8 mouse cellular contexts compared by ENCODE assay signal in genomic region chrX:135008021-135008420, GRCm38 (mm10). TPM values are rescaled to one million over a fixed set of nuclear protein-coding genes. Genes with fewer than 3 reads are reported as not detected.
A peak's percentile ranks its signal among the peaks of the same experiment; 100 is the strongest.
DNase-seq lines count a peak whose midpoint lies in the region; ATAC-seq lines count a peak whose summit lies in the region.

No protein-coding gene starts in this region.

- no peak for DNase-seq in kidney, adult 18-20 months
- DNase-seq in c-Kit-positive CD71-negative TER-119-negative erythroid progenitor cells, embryonic 14.5 days (ENCODE audit: low read depth) = peak; percentile 2
- peak; percentile 5 for DNase-seq in lung, postnatal 10 days
- no peak for DNase-seq in layer of hippocampus, postnatal 25 days (ENCODE audit: extremely low spot score in 1 of 2, low spot score in 1 of 2)
- no peak for DNase-seq in gastrocnemius, postnatal 14 days

- H3K4me3 ChIP-seq in kidney, embryonic 15.5 days (replicated peaks) = peak overlapping the region; percentile 65
- peak overlapping the region; percentile 58 for H3K4me3 ChIP-seq in hindbrain, embryonic 12.5 days

- WGBS in kidney, embryonic 15.5 days = 33% methylated on average over 5 of the region's 5 CpGs
- 37% methylated on average over 5 of the region's 5 CpGs for whole genome bisulfite sequencing in hindbrain, embryonic 12.5 days

- peak overlapping the region; percentile 53 for H3K4me2 ChIP-seq in kidney, embryonic 15.5 days
- H3K4me2 ChIP-seq in hindbrain, embryonic 12.5 days (replicated peaks) = peak overlapping the region; percentile 49

- H3K9ac ChIP-seq in kidney, embryonic 15.5 days = no peak overlapping the region
- H3K9ac ChIP-seq in hindbrain, embryonic 12.5 days = no peak overlapping the region; the same call in 1 of the 2 replicates

- H3K36me3 ChIP-seq in kidney, embryonic 15.5 days = no peaks in the 10 kb centered on the region
- H3K36me3 ChIP-seq in hindbrain, embryonic 12.5 days = no peaks in the 10 kb centered on the region

- no peak overlapping the region for H3K27ac ChIP-seq in kidney, embryonic 15.5 days
- H3K27ac ChIP-seq in hindbrain, embryonic 12.5 days = no peak overlapping the region

- no peak for ATAC-seq in kidney, embryonic 15.5 days (replicated peaks; ENCODE audit: low FRiP score)
- no peak for ATAC-seq in hindbrain, embryonic 12.5 days (ENCODE audit: low FRiP score)
- ATAC-seq in frontal cortex, adult (ENCODE audit: low TSS enrichment) = no peak

- H3K27me3 ChIP-seq in kidney, embryonic 15.5 days = peaks cover 33% of the 10 kb centered on the region
- peaks cover 13% of the 10 kb centered on the region for H3K27me3 ChIP-seq in hindbrain, embryonic 12.5 days

- H3K4me1 ChIP-seq in kidney, embryonic 15.5 days = no peaks in the 10 kb centered on the region
- no peaks in the 10 kb centered on the region for H3K4me1 ChIP-seq in hindbrain, embryonic 12.5 days

- H3K9me3 ChIP-seq in kidney, embryonic 15.5 days (replicated peaks) = no peaks in the 10 kb centered on the region
- no peaks in the 10 kb centered on the region for H3K9me3 ChIP-seq in hindbrain, embryonic 12.5 days (replicated peaks)

- intact Hi-C loops in gastrocnemius, postnatal 14 days (cut with DNase I; ENCODE audit: low total_unique reads) = no loop called here

RNA-seq across cellular contexts. Expression of gene Zmat1, which starts 1.0 kb away (rescaled TPM):
- polyA plus RNA-seq in kidney, embryonic 15.5 days (2015; fragmentation: Nextera tagmentation; extraction: Ambion mirVana) = 5.8 and 6.4 TPM in 2 replicates
- polyA plus RNA-seq in hindbrain, embryonic 12.5 days (2016; fragmentation: Nextera tagmentation; extraction: Ambion mirVana) = 7.0 and 8.8 TPM in 2 replicates
- 1 to 10 TPM; 8.4 to 9.2 TPM for total RNA-seq in layer of hippocampus, postnatal 25 days (2021)
- 1 to 10 TPM; 1.0 to 1.4 TPM for total RNA-seq in gastrocnemius, postnatal 14 days (2021)

RNA-seq across cellular contexts. Expression of gene Nxf2, which starts 43.5 kb away (rescaled TPM):
- 0.31 and 0.65 TPM in 2 replicates for polyA plus RNA-seq in kidney, embryonic 15.5 days (2015; fragmentation: Nextera tagmentation; extraction: Ambion mirVana)
- 0.47 and 1.1 TPM in 2 replicates for polyA plus RNA-seq in hindbrain, embryonic 12.5 days (2016; fragmentation: Nextera tagmentation; extraction: Ambion mirVana)
- total RNA-seq in layer of hippocampus, postnatal 25 days (2021) = under 1 TPM in 1 of 2 experiments, not detected in 1; 0.10 TPM
- total RNA-seq in gastrocnemius, postnatal 14 days (2021) = not detected

Comparison
In these comparisons a context has a peak if more than half of its experiments do, and no peak if none do; other contexts are left out.
1. DNase-seq: peak in c-Kit-positive CD71-negative TER-119-negative erythroid progenitor cells, embryonic 14.5 days (single experiment) and lung, postnatal 10 days (single experiment); none in kidney, adult 18-20 months (single experiment), layer of hippocampus, postnatal 25 days (0 of 2) and gastrocnemius, postnatal 14 days (single experiment).